Mouse (Mus musculus): ENCODE measurements around the gene Slc2a4. TPM values are rescaled to one million over a fixed set of nuclear protein-coding genes. Genes with fewer than 3 reads are reported as not detected.
A peak's percentile ranks its signal among the peaks of the same experiment; 100 is the strongest.
"Not testable (repeated sequence)": the region's sequence is repeated elsewhere in the genome, so short reads cannot be mapped to it uniquely, and the experiment has no call there.

Slc2a4 gene
- polyA plus RNA-seq, 1 experiment from 2014 or later: 19.0 TPM

GRCm38 (mm10) chr11:69964650-69965270 lies 16.8 kb upstream of the Slc2a4 start, which contains the start of gene Cldn7:
Gene Cldn7, plus strand, starts transcription at chr11:69964779.
- no peak for TF ChIP-seq CTCF (IDR thresholded peaks at IDR 0.05; ENCODE audit: low read depth)
- Histone ChIP-seq H3K27me3 (ENCODE audit: insufficient read depth, low read length) (peaks cover 39% of the 10 kb centered on the region), H3K9ac (peak within 1 kb of the TSS; percentile 61), H3K4me2 (peak within 1 kb of the TSS; percentile 70), H3K27ac (ENCODE audit: low read depth) (peak within 1 kb of the TSS; percentile 88), H3K9me3 (ENCODE audit: low read depth, low read length) (no peaks in the 10 kb centered on the region), H3K4me3 (ENCODE audit: low read depth, low read length) (peak within 1 kb of the TSS; percentile 48), H3K4me1 (ENCODE audit: insufficient read depth) (no peaks in the 10 kb centered on the region), H3K36me3 (ENCODE audit: insufficient read depth) (peaks cover 18% of the 10 kb centered on the region)
- ATAC-seq (ENCODE audit: insufficient read depth) (peak; percentile 19; the same call in 1 of the 2 replicates), DNase-seq (no peak)
- 7% methylated on average over 24 of the region's 24 CpGs for WGBS

- Histone ChIP-seq H3K27ac (ENCODE audit: low read depth) (no peak overlapping the region), H3K9ac (no peak overlapping the region), H3K9me3 (ENCODE audit: low read depth, low read length) (no peaks in the 10 kb centered on the region), H3K27me3 (ENCODE audit: insufficient read depth, low read length) (peaks cover 30% of the 10 kb centered on the region), H3K4me1 (ENCODE audit: insufficient read depth) (no peaks in the 10 kb centered on the region), H3K4me3 (ENCODE audit: low read depth, low read length) (no peak overlapping the region), H3K4me2 (no peak overlapping the region), H3K36me3 (ENCODE audit: insufficient read depth) (no peaks in the 10 kb centered on the region)
- 45% methylated on average over 5 of the region's 5 CpGs for WGBS
- ATAC-seq (ENCODE audit: insufficient read depth) (no peak), DNase-seq (no peak)
- TF ChIP-seq CTCF (IDR thresholded peaks at IDR 0.05; ENCODE audit: low read depth): no peak
Observed at GRCm38 (mm10) chr11:69961841-69962240, 13.9 kb upstream of the Slc2a4 start.

- Histone ChIP-seq H3K27ac (ENCODE audit: low read depth) (no peak overlapping the region), H3K4me3 (ENCODE audit: low read depth, low read length) (no peak overlapping the region), H3K36me3 (ENCODE audit: insufficient read depth) (no peaks in the 10 kb centered on the region), H3K4me1 (ENCODE audit: insufficient read depth) (no peaks in the 10 kb centered on the region), H3K4me2 (no peak overlapping the region), H3K27me3 (ENCODE audit: insufficient read depth, low read length) (peaks cover 19% of the 10 kb centered on the region), H3K9ac (no peak overlapping the region), H3K9me3 (ENCODE audit: low read depth, low read length) (no peaks in the 10 kb centered on the region)
- peak; percentile 55 for TF ChIP-seq CTCF (IDR thresholded peaks at IDR 0.05; ENCODE audit: low read depth)
- WGBS: 31% methylated on average over 5 of the region's 5 CpGs
- DNase-seq (peak; percentile 26), ATAC-seq (ENCODE audit: insufficient read depth) (no peak)
Observed at GRCm38 (mm10) chr11:69960616-69961015, 12.6 kb upstream of the Slc2a4 start.

- DNase-seq: no peak
- Histone ChIP-seq H3K9ac (no peak overlapping the region), H3K4me1 (ENCODE audit: insufficient read depth) (no peaks in the 10 kb centered on the region), H3K4me2 (no peak overlapping the region), H3K27ac (ENCODE audit: low read depth) (no peak overlapping the region), H3K4me3 (ENCODE audit: low read depth, low read length) (no peak overlapping the region), H3K36me3 (ENCODE audit: insufficient read depth) (no peaks in the 10 kb centered on the region), H3K9me3 (ENCODE audit: low read depth, low read length) (no peaks in the 10 kb centered on the region), H3K27me3 (ENCODE audit: insufficient read depth, low read length) (no peaks in the 10 kb centered on the region)
- TF ChIP-seq CTCF (IDR thresholded peaks at IDR 0.05; ENCODE audit: low read depth): peak; percentile 20; the same call in 1 of the 2 replicates
- 90% methylated on average over 1 of the region's 1 CpGs for WGBS
- ATAC-seq (ENCODE audit: insufficient read depth): no peak
Observed at GRCm38 (mm10) chr11:69956218-69956617, 8.2 kb upstream of the Slc2a4 start.

- 54% methylated on average over 3 of the region's 4 CpGs for WGBS
Observed at GRCm38 (mm10) chr11:69955618-69956017, 7.6 kb upstream of the Slc2a4 start.

GRCm38 (mm10) chr11:69953267-69953915 lies 5.4 kb upstream of the Slc2a4 start:
- no peaks in the 10 kb centered on the region for H3K9me3 ChIP-seq (ENCODE audit: low read depth, low read length)
- H3K4me3 ChIP-seq (ENCODE audit: low read depth, low read length): no peak overlapping the region
- no peaks in the 10 kb centered on the region for H3K27me3 ChIP-seq (ENCODE audit: insufficient read depth, low read length)
- no peak overlapping the region for H3K27ac ChIP-seq (ENCODE audit: low read depth)
- peak; percentile 45 for DNase-seq
- no peaks in the 10 kb centered on the region for H3K36me3 ChIP-seq (ENCODE audit: insufficient read depth)
- ATAC-seq (ENCODE audit: insufficient read depth): no peak
- no peak overlapping the region for H3K4me2 ChIP-seq
- H3K9ac ChIP-seq: no peak overlapping the region
- no peak for TF ChIP-seq CTCF (IDR thresholded peaks at IDR 0.05; ENCODE audit: low read depth)
- WGBS: 39% methylated on average over 10 of the region's 11 CpGs
- no peaks in the 10 kb centered on the region for H3K4me1 ChIP-seq (ENCODE audit: insufficient read depth)

More at GRCm38 (mm10) chr11:69955618-69956017, 7.6 kb upstream of the Slc2a4 start:
- not testable (repeated sequence) for H3K4me3 ChIP-seq (ENCODE audit: low read depth, low read length); ATAC-seq (ENCODE audit: insufficient read depth); H3K9ac ChIP-seq; H3K27ac ChIP-seq (ENCODE audit: low read depth); DNase-seq; H3K4me2 ChIP-seq; H3K4me1 ChIP-seq (ENCODE audit: insufficient read depth); H3K27me3 ChIP-seq (ENCODE audit: insufficient read depth, low read length); H3K9me3 ChIP-seq (ENCODE audit: low read depth, low read length); H3K36me3 ChIP-seq (ENCODE audit: insufficient read depth)

- WGBS: 57% methylated on average over 1 of the region's 1 CpGs
- TF ChIP-seq CTCF (IDR thresholded peaks at IDR 0.05; ENCODE audit: low read depth): peak; percentile 38
Observed at GRCm38 (mm10) chr11:69952274-69952673, 4.3 kb upstream of the Slc2a4 start.

More at GRCm38 (mm10) chr11:69952274-69952673, 4.3 kb upstream of the Slc2a4 start:
- Histone ChIP-seq H3K36me3 (ENCODE audit: insufficient read depth) (no peaks in the 10 kb centered on the region), H3K27me3 (ENCODE audit: insufficient read depth, low read length) (no peaks in the 10 kb centered on the region), H3K4me1 (ENCODE audit: insufficient read depth) (no peaks in the 10 kb centered on the region), H3K4me2 (no peak overlapping the region), H3K27ac (ENCODE audit: low read depth) (no peak overlapping the region), H3K4me3 (ENCODE audit: low read depth, low read length) (no peak overlapping the region), H3K9me3 (ENCODE audit: low read depth, low read length) (no peaks in the 10 kb centered on the region), H3K9ac (no peak overlapping the region)
- no peak for DNase-seq
- no peak for ATAC-seq (ENCODE audit: insufficient read depth)

Measured in lung, embryonic 14.5 days (tissue).